Comparison of ENCODE assay signal across 8 mouse cellular contexts in genomic region chr15:84924781-84925315, GRCm38 (mm10). TPM values are rescaled to one million over a fixed set of nuclear protein-coding genes. Genes with fewer than 3 reads are reported as not detected.
A peak's percentile ranks its signal among the peaks of the same experiment; 100 is the strongest.
DNase-seq lines count a peak whose midpoint lies in the region; ATAC-seq and TF ChIP-seq lines count a peak whose summit lies in the region.

No protein-coding gene starts in this region.

- WGBS in heart, embryonic 12.5 days = 10% methylated on average over 9 of the region's 9 CpGs
- 17% methylated on average over 9 of the region's 9 CpGs for WGBS in limb, embryonic 11.5 days
- WGBS in midbrain, embryonic 15.5 days = 15% methylated on average over 9 of the region's 9 CpGs

- no peaks in the 10 kb centered on the region for H3K27me3 ChIP-seq in heart, embryonic 12.5 days (replicated peaks)
- no peaks in the 10 kb centered on the region for H3K27me3 ChIP-seq in limb, embryonic 11.5 days (ENCODE audit: control insufficient read depth, insufficient read depth, low read length)
- H3K27me3 ChIP-seq in midbrain, embryonic 15.5 days (replicated peaks) = no peaks in the 10 kb centered on the region

- TF ChIP-seq CTCF in left cerebral cortex, adult 2 months (IDR thresholded peaks at IDR 0.05) = peak; percentile 84

- H3K27ac ChIP-seq in left cerebral cortex, adult 2 months = no peak overlapping the region
- 0 out of 2 replicates have a peak overlapping the region, but pooled peaks have one; percentile 21 for H3K27ac ChIP-seq in heart, embryonic 12.5 days (ENCODE audit: poor library complexity, severe bottlenecking)
- no peak overlapping the region for H3K27ac ChIP-seq in limb, embryonic 11.5 days (replicated peaks; ENCODE audit: low read depth, low read length)
- H3K27ac ChIP-seq in midbrain, embryonic 15.5 days = no peak overlapping the region

- H3K4me3 ChIP-seq in left cerebral cortex, adult 2 months = peak overlapping the region; percentile 80
- peak overlapping the region; percentile 96 for H3K4me3 ChIP-seq in heart, embryonic 12.5 days
- H3K4me3 ChIP-seq in limb, embryonic 11.5 days (ENCODE audit: low read depth, low read length) = peak overlapping the region; percentile 88
- H3K4me3 ChIP-seq in midbrain, embryonic 15.5 days = peak overlapping the region; percentile 82

- peak overlapping the region; percentile 81 for H3K4me2 ChIP-seq in heart, embryonic 12.5 days
- peak overlapping the region; percentile 51 for H3K4me2 ChIP-seq in limb, embryonic 11.5 days (ENCODE audit: low read depth, severe bottlenecking)
- H3K4me2 ChIP-seq in midbrain, embryonic 15.5 days = peak overlapping the region; percentile 86

- H3K9ac ChIP-seq in heart, embryonic 12.5 days = peak overlapping the region; percentile 99
- H3K9ac ChIP-seq in limb, embryonic 11.5 days (ENCODE audit: low read length) = no peak overlapping the region; the same call in 1 of the 2 replicates
- peak overlapping the region; percentile 80; the same call in 1 of the 2 replicates for H3K9ac ChIP-seq in midbrain, embryonic 15.5 days

- no peak for DNase-seq in left cerebral cortex, adult 2 months (ENCODE audit: extremely low spot score in 1 of 2, low spot score in 2 of 2)
- no peak for DNase-seq in left cerebral cortex, adult 9 months (ENCODE audit: low spot score in 2 of 2)
- peak; percentile 36 for DNase-seq in c-Kit-positive CD71-negative TER-119-negative erythroid progenitor cells, embryonic 14.5 days (ENCODE audit: low read depth)
- peak; percentile 32 for DNase-seq in limb, embryonic 11.5 days (ENCODE audit: low spot score)
- DNase-seq in testis, postnatal 14 days (ENCODE audit: low spot score) = no peak
- DNase-seq in right cerebral cortex, postnatal 10 days (ENCODE audit: low spot score in 2 of 2) = no peak

- peaks cover 26% of the 10 kb centered on the region for H3K36me3 ChIP-seq in heart, embryonic 12.5 days
- peaks cover 16% of the 10 kb centered on the region for H3K36me3 ChIP-seq in limb, embryonic 11.5 days (ENCODE audit: control insufficient read depth, insufficient read depth, low read length)
- peaks cover 17% of the 10 kb centered on the region; the same call in 1 of the 2 replicates for H3K36me3 ChIP-seq in midbrain, embryonic 15.5 days (replicated peaks)

- intact Hi-C loops in left cerebral cortex, adult 2 months (cut with DNase I) = loop anchor here (2.0 to 10.0 kb wide), 5 partner anchors 72 to 250 kb away; no protein-coding TSS in a partner anchor

- no peak for ATAC-seq in heart, embryonic 12.5 days (ENCODE audit: insufficient number of reproducible peaks, low FRiP score)
- no peak for ATAC-seq in limb, embryonic 11.5 days (ENCODE audit: insufficient number of reproducible peaks, low FRiP score, low TSS enrichment, low read depth)
- no peak for ATAC-seq in midbrain, embryonic 15.5 days (replicated peaks)

- no peaks in the 10 kb centered on the region for H3K9me3 ChIP-seq in heart, embryonic 12.5 days (replicated peaks)
- H3K9me3 ChIP-seq in limb, embryonic 11.5 days (ENCODE audit: control insufficient read depth, low read length) = no peaks in the 10 kb centered on the region
- no peaks in the 10 kb centered on the region for H3K9me3 ChIP-seq in midbrain, embryonic 15.5 days

- H3K4me1 ChIP-seq in heart, embryonic 12.5 days (replicated peaks) = peaks cover 21% of the 10 kb centered on the region
- H3K4me1 ChIP-seq in limb, embryonic 11.5 days (ENCODE audit: control insufficient read depth, insufficient read depth, low read length) = no peaks in the 10 kb centered on the region
- peaks cover 31% of the 10 kb centered on the region for H3K4me1 ChIP-seq in midbrain, embryonic 15.5 days

RNA-seq across cellular contexts. Expression of gene Nup50, which starts 1.6 kb away (rescaled TPM):
- total RNA-seq in left cerebral cortex, adult 2 months (2021) = 10 to 100 TPM; 32.0 to 33.2 TPM
- polyA plus RNA-seq in heart, embryonic 12.5 days (2016; fragmentation: Nextera tagmentation; extraction: Ambion mirVana) = 31.2 and 32.3 TPM in 2 replicates
- polyA plus RNA-seq in limb, embryonic 11.5 days (2014; fragmentation: Nextera tagmentation; extraction: Ambion mirVana) = 64.8 and 73.1 TPM in 2 replicates
- 25.4 and 26.2 TPM in 2 replicates for polyA plus RNA-seq in midbrain, embryonic 15.5 days (2015; fragmentation: Nextera tagmentation; extraction: Ambion mirVana)

RNA-seq across cellular contexts. Expression of gene Gm29666, which starts 5.0 kb away (rescaled TPM):
- total RNA-seq in left cerebral cortex, adult 2 months (2021) = 1 to 10 TPM; 1.1 to 1.3 TPM
- polyA plus RNA-seq in heart, embryonic 12.5 days (2016; fragmentation: Nextera tagmentation; extraction: Ambion mirVana) = 0.35 and 0.43 TPM in 2 replicates
- polyA plus RNA-seq in limb, embryonic 11.5 days (2014; fragmentation: Nextera tagmentation; extraction: Ambion mirVana) = 0.69 and 1.1 TPM in 2 replicates
- 0.83 and 0.96 TPM in 2 replicates for polyA plus RNA-seq in midbrain, embryonic 15.5 days (2015; fragmentation: Nextera tagmentation; extraction: Ambion mirVana)

Comparison
In these comparisons a context has a peak if more than half of its experiments do, and no peak if none do; other contexts are left out.
1. DNase-seq: peak in c-Kit-positive CD71-negative TER-119-negative erythroid progenitor cells, embryonic 14.5 days (single experiment) and limb, embryonic 11.5 days (single experiment); none in left cerebral cortex, adult 2 months (0 of 2), left cerebral cortex, adult 9 months (0 of 2), testis, postnatal 14 days (single experiment) and right cerebral cortex, postnatal 10 days (0 of 2).
2. Peak in every context shown above with its lines, with median percentiles within 50 percentile points of each other: H3K4me3 ChIP-seq and H3K4me2 ChIP-seq.